Mouse (Mus musculus): ENCODE data around the gene Nlrp1b.

Gene Nlrp1b

DNA sequence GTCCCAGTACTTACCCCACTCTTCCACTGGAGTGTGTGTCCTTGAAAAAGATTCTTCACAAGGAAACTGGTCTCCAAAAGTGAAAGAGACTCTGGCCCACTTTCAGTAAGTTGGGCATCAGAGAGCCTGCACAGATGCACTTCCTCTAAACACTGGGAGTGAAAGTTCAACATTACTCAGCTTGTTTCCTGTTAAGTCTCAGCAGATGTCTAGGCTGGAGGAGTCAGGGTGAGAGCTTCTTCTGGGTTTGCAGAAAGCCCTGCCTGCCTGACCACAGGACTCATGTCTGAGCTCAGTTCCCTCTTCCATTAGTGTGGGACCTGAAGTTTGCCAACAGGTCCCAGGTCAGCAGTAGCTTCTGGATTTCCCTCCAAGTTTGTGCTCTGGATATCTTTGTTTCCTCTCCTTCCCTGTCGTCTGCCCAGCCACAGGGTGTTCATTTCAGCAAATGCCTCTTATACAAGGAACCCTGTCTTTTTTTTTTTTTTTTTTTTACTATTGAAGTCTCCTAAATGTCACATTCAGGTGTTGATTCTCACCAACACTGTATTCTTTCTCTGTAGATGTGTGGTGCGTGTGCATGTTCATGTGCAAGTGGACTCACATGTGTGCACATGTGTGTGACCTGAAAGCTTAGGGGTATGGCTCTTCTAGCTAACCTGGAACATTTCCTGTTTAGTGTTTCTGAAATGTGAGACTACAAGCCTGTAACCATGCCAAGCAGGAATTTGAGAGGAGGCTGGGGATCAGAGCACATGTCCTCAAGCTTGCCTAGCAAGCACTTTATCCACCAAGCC lies at the start of gene Nlrp1b:
Gene Nlrp1b, minus strand, starts transcription at position 50 of the 797 bp plus-strand sequence.
- DNase-seq (ENCODE audit: low read depth, low spot score) = peak; percentile 36

DNA sequence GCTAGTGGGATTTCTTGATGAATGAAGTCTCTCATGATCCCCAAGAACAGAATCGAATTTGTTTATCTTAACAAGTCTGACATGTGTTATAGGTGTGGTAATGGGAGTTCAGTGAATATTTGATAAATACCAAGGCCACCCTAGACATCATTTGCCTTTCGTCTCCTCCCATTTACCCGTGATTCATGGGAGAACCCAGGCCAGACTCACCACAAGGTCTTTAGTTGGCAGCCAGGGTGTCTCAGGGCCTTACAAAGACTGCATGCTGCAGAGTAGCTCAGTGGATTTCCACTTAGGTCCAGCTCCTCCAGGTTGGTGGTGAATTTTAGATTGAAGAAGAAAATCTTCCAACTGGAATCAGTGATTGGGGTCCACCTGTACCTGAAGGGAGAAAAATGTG lies 30.5 kb upstream of the Nlrp1b start:
- DNase-seq (ENCODE audit: low read depth, low spot score) = no peak

DNA sequence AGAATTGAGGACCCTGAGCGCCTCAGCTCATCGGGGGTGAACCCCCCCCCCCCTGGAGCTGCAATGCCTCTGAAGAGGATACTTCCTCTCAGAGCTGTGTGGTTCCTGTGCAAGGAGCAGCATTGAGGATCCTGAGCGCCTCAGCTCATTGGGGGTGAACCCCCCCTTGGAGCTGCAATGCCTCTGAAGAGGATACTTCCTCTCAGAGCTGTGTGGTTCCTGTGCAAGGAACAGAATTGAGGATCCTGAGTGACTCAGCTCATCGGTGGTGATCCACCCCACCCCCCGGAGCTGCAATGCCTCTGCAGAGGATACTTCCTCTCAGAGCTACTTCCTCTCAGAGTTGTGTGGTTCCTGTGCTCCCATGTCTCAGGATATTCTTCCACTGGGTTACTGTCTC lies 20.8 kb upstream of the Nlrp1b start:
- DNase-seq (ENCODE audit: low read depth, low spot score) = peak; percentile 44

DNA sequence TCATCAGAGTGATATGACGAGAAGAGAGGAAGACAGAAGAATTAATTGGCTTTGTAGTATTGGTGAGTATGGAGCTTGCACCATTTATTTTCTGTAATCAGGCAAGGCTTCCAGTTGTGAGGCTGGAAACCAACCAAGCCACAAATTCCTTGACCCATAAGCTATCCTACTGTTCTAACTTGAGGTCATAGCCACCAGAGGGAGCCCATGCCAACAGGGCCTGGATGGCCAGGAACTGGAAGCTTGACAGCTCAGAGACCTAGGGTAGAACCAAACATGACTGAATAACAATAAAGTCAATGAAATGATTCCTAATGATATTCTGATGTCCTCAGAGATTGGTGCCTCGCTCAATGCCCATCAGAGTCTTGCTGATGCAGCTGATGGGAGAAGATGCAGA lies 5.9 kb downstream of the Nlrp1b start:
- DNase-seq (ENCODE audit: low read depth, low spot score) = no peak

DNA sequence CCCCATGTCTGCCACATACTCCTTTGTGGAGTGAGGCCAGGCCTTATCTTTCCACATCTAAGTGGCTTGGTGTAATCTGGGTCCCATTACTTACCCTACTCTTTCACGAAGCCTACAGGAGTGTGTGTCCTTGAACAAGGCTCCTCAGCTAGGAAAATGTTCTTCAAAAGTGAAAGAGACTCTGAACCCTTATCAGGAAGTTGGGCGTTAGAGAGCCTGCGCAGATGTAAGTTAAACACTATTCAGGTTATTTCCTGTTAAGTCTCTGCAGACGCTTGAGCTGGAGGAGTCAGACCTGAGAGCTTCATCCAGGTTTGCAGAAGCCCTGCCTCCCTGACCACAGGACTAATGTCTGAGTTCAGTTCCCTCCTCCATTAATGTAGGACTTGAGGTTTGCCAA lies 27.8 kb downstream of the Nlrp1b start:
- DNase-seq (ENCODE audit: low read depth, low spot score) = no peak

DNA sequence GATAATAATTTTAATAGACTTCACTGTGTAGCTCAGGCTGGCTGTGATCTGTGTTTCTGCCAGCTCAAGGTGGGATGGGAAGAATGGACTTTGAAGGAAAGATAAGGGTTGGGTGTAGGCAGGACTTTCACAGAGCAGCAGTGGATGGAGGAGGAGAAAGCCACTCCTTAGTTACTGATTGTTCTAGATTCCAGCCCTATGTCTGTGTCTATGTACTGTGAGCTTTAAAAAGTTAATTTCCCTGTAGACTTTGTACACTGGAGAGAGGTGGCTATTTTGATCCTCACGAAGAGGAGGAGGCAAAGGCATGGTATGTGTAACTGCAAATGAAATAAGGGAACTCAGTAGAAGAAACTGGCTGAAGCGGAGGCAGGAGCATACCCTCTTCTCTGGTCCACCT lies 31.2 kb downstream of the Nlrp1b start:
- DNase-seq (ENCODE audit: low read depth, low spot score) = no peak

DNA sequence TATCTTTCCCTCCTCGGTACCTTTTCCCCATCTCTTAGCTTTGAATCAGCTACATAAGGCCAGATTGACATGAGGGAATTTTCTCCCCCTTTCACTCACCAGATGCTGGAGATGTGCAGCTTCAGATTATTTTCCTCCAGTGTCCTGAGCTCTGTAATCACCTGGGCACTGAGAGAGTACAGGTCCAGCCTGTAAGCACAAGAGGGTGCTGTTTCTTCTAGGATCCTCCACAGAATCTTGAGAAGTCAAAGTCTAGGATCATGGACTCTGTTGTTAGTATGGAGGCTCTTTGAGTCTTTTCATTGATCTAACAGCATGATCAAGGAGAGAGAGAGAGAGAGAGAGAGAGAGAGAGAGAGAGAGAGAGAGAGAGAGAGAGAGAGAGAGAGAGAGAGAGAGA lies 60.9 kb downstream of the Nlrp1b start:
- DNase-seq (ENCODE audit: low read depth, low spot score) = no peak

DNA sequence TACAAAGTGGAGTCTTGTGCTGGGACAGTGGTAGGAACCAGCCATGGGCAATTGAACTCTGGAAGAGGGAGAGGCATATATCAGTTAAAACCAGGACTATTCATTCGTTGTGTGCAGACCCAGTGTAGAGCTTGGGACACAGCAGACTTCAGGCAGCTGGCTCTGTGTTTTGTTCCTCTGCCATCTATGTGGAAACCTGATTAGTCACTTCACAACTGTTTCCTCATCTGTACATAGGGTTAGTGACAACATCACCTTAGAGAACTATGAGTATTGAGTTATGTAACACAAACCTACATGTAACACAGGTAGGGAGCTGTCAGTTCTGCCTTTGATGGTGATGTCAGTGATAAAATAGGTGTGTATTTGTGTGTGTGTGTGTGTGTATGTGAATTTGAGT lies 66.4 kb downstream of the Nlrp1b start:
- DNase-seq (ENCODE audit: low read depth, low spot score) = no peak

DNA sequence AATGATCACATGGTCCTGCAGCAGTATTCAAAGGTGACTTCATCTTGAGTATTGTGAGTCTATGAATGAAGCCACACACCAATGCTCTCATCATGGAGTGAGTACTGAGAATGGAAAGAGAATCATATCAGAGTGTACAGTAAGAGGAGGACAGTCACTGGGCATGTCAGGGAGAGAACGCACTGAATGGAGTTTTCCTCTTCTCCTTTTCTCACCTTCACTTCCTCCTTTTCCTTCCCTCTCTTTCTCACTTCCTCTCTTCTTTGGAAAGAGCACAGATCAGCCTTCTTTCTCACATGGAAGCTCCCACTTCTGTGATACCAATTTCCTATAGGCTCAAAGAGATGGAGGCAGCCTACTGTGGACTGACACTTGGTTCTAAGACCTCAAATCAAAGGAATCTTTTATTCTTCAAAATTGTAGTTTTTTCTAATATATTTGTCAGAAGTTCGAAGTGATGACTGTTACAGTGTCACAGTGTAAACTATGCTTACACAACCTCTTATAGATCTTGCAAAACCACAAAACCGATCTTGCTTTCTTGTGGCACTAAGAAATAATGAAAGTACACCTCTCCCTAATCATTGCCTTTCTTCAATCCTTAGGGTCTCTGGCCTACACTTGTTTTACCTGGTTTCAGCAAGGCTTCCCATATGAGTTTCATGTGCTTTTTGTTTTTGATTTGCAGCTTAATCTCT lies 70.9 kb downstream of the Nlrp1b start:
- DNase-seq (ENCODE audit: low read depth, low spot score) = no peak

DNA sequence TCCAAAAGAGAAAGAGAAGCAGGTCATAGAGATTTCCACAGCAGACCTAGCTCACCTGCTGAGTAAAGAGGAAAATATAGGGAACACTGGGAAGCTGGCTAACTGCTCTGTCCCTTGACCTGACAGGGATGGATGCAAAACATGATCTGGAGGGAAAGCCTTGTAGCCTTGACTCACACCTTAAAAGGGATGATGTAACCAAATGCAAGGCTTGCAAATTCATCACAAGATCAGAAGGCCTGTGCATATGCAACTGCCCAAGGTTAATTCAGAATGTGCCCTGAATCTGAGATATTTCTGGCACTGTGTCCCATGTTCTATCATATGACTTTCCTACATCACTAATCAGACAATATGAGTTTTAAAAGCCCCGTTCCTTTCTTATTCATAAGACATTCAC lies 75.3 kb downstream of the Nlrp1b start:
- no peak for DNase-seq (ENCODE audit: low read depth, low spot score)

DNA sequence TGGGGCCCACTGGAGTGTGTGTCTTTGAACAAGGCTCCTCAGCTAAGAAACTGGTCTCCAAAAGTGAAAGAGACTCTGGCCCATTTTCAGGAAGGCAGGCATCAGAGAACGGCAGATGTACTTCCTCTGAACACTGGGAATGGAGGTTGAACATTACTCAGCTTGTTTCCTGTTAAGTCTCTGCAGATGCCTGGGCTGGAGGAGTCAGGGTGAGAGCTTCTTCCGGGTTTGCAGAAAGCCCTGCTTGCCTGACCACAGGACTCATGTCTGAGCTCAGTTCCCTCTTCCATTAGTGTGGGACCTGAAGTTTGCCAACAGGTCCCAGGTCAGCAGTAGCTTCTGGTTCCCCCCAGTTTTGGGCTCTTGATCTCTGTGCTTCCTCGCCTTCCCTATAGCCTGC lies 85.9 kb downstream of the Nlrp1b start, which contains the start of gene Nlrp1a:
Gene Nlrp1a, minus strand, starts transcription at position 44 of the 400 bp plus-strand sequence.
- peak; percentile 25 for DNase-seq (ENCODE audit: low read depth, low spot score)

DNA sequence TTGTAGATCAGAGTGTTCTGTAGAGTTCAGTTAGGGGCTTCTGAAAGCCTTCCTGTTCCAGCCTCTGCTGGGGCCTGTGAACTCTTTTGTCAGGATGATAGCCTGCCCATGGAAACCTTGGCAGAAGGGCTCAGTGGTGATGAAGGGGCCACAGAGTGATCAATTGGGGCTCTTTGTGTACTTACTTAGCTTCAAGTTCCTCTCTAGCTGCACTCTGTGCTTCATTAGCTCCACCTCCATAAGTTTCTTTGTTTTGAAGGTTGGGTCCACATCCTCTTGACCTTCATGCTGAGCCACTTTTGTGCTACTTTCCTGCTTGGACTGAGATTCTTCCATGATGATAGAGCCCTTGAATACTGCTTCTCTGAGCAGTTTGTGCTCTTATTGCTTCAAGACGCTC lies 88.5 kb downstream of the Nlrp1b start:
- DNase-seq (ENCODE audit: low read depth, low spot score) = no peak

DNA sequence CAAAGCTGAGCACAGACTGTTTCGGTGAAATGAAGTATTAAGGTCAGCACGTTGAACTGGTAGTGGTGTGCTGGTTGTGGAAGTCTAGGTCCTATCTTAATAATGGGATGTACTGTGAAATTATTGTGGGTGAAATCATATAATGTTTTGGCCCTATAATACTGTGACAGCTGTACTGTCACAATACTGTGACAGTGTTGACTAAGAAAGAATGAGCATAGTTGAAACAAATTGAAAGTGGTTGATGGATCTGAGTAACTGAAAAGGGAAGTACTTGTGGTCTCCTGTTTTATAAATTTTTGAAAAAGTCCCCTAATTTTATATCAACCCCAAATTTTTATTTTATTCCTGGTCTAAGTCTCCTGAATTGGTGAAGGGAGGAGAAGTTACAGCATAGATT lies 123.4 kb downstream of the Nlrp1b start:
- DNase-seq (ENCODE audit: low read depth, low spot score) = no peak

DNA sequence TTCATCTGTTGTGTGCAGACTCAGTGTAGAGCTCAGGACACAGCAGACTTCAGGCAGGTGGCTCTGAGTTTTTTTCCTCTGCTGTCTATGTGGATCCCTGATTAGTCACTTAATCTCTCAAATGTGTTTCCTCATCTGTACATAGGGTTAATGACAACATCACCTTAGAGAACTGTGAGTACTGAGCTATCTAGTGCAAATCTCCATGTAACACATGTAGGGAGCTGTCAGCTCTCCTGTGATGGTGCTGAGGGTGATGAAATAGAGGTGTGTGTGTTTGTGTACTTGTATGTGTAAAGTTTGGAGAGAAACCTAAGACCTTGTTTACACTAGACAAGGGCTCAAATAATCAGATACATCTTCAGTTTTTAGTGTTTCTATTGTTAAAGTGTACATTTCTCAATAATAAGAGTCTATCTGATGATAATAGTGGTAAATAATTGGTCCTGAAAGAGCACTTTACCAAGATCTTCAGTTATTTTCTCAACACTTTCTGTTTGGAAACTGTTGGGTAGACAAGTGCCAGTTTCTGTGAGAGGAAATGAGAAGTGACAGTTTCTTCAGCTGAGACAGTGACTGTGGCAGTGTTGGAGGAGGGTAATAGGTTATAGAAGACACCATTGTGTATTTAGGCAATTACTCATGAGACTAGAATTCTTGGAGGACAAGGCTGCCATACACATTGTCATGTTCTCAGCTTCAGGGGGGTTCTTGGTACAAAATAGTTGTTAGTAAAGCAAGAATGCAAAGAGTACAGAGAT lies 124.1 kb downstream of the Nlrp1b start:
- no peak for DNase-seq (ENCODE audit: low read depth, low spot score)

DNA sequence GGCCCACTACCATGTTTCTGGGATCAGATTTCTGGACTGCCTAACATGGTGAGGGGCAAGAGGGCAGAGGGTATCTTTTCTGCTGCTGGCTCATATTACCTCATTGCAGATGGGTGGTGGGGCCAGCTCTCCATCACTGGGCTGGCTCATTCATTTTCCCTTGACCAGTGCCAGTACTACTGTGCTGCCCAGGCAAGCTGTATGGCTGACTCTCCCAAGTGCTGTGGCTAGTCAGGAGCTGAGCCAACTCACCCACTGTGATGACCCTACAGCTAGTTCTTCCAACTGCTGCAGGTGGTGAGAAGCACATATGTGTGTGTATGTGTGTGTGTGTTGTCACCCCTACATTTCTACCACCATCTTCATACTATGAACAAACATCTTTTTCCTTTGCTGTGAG lies 126.6 kb downstream of the Nlrp1b start:
- no peak for DNase-seq (ENCODE audit: low read depth, low spot score)

Data from skeletal muscle tissue, adult 2 months (tissue).